Mouse (Mus musculus) liver, embryonic 11.5 days (tissue): ENCODE results near the gene Gm49661. TPM values are rescaled to one million over a fixed set of nuclear protein-coding genes. Genes with fewer than 3 reads are reported as not detected.

Experiments
- ATAC-seq: fragments of 200-750 bp; cut with Nextera tagmentation; replicated peaks from 2 replicates; pipeline ENCODE4 v1.8.0; 2017; ENCODE audit warnings: moderate number of reproducible peaks, mild to moderate bottlenecking, moderate TSS enrichment, moderate library complexity; ENCODE audit not compliant: low FRiP score
- DNase-seq: peaks from one replicate; pipeline ENCODE4 v3.0.0-alpha.2; 2017; ENCODE audit warnings: low spot score
- H3K27ac ChIP-seq: fragments of 300-500 bp; sonication (generic); 2 replicates; pipeline ENCODE4 v1.5.1; 2014; ENCODE audit warnings: mild to moderate bottlenecking, low read depth, low read length, control low read depth
- H3K27me3 ChIP-seq: fragments of 300-500 bp; sonication (generic); replicated peaks from 2 replicates; pipeline ENCODE4 v1.6.1; 2014; ENCODE audit warnings: low read length, mixed read lengths; ENCODE audit not compliant: control insufficient read depth, insufficient read depth
- H3K36me3 ChIP-seq: fragments of 300-500 bp; sonication (generic); 2 replicates; pipeline ENCODE4 v1.6.1; 2014; ENCODE audit warnings: mild to moderate bottlenecking, low read length, moderate library complexity, mixed read lengths; ENCODE audit not compliant: control insufficient read depth, insufficient read depth
- H3K4me1 ChIP-seq: fragments of 300-500 bp; sonication (generic); replicated peaks from 2 replicates; pipeline ENCODE4 v1.6.1; 2014; ENCODE audit warnings: low read length, mixed read lengths; ENCODE audit not compliant: control insufficient read depth, insufficient read depth
- H3K4me2 ChIP-seq: fragments of 300-500 bp; sonication (generic); 2 replicates; pipeline ENCODE4 v1.6.1; 2014; ENCODE audit warnings: mild to moderate bottlenecking, control low read depth, moderate library complexity
- H3K4me3 ChIP-seq: fragments of 300-500 bp; sonication (generic); 2 replicates; pipeline ENCODE4 v1.5.1; 2014; ENCODE audit warnings: low read depth, low read length, control low read depth
- H3K9ac ChIP-seq: fragments of 300-500 bp; sonication (generic); 2 replicates; pipeline ENCODE4 v1.6.1; 2014; ENCODE audit warnings: low read depth, low read length, control low read depth
- H3K9me3 ChIP-seq: fragments of 300-500 bp; sonication (generic); 2 replicates; pipeline ENCODE4 v1.6.1; 2016; ENCODE audit warnings: low read length, inconsistent platforms, mixed read lengths; ENCODE audit not compliant: control insufficient read depth
- WGBS: fragments of 180-500 bp; shearing (Covaris S2); extraction: QIAGEN DNeasy Blood & Tissue Kit; methylation state at CpG from one replicate; pipeline ENCODE4 v1.1.7; 2014; 5-methylcytosine and 5-hydroxymethylcytosine counted together
- polyA plus RNA-seq: library from polyadenylated mRNA; unstranded; fragments of >200 nt; fragmentation: Nextera tagmentation; extraction: Ambion mirVana; gene quantifications from 2 replicates; pipeline ENCODE4 v1.2.1, GENCODE M21; 2014

Gene Gm49661
- polyA plus RNA-seq, 1 experiment from 2014 or later, result not detected

DNA sequence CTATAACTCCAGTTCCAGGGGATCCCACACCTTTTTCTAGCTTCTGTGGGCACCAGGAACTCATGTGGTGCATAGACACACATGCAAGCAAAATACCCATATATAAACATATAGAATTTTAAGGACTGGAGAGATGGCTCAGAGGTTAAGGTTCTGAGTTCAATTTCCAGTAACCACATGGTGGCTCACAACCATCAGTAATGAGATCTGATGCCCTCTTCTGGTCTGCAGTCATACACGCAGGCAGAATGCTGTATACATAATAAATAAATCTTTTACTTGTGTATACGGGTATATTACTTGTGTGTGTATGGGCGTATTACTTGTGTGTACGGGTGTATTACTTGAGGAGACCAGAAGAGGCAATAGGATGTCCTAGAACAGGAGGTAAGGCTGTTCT is 5.3 kb downstream of the Gm49661 start:
- Histone ChIP-seq H3K9me3 (no peaks in the 10 kb centered on the region), H3K4me2 (peak overlapping the region; percentile 97), H3K4me1 (peaks cover 40% of the 10 kb centered on the region), H3K36me3 (peaks cover 18% of the 10 kb centered on the region), H3K27ac (no peak overlapping the region), H3K4me3 (peak overlapping the region; percentile 89; the same call in 1 of the 2 replicates), H3K9ac (no peak overlapping the region), H3K27me3 (no peaks in the 10 kb centered on the region)
- no peak for DNase-seq
- WGBS, result 85% methylated on average over 4 of the region's 4 CpGs
- ATAC-seq, result no peak

DNA sequence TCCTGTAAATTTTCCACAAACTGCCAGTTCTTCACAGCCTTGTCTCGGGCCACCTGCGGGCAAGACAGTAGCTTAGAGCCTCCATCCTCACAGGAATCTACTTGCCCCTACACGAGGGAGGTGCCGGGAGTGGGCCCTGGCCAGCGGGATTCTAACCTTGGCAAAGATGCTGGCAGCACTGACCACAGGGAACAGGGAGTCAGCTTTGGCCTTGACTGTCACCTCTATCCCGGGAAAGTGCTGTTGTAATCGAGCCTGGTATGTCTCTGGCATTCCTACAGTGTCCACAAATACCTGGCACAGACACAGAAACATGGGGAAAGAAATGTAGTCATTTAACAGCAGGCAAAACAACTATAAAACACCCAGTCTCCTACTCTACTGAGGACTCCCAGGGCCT is 9.4 kb downstream of the Gm49661 start:
- Histone ChIP-seq H3K4me3 (no peak overlapping the region), H3K27ac (no peak overlapping the region), H3K4me2 (no peak overlapping the region), H3K4me1 (peaks cover 5% of the 10 kb centered on the region), H3K9ac (no peak overlapping the region), H3K27me3 (no peaks in the 10 kb centered on the region), H3K9me3 (no peaks in the 10 kb centered on the region), H3K36me3 (peaks cover 18% of the 10 kb centered on the region)
- ATAC-seq (no peak), DNase-seq (no peak)
- 86% methylated on average over 7 of the region's 7 CpGs for WGBS

DNA sequence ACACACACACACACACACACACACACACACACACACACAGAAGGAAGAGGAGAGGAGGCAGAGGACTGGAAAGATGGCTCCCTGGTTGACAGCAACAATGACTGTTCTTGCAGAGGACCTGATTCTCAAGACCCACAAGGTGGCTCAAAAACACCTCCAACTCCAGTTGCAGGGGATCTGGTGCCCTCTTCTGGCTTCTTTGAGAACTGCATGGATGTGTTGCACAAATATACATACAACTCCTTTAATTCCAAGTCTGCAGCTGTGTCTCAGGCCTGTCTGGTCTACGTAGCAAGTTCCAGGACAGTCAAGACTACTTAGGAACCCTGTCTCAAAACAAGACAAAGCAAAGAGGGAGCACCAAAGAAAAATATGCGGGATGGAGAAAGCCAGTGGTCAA is 12.5 kb downstream of the Gm49661 start:
- Histone ChIP-seq H3K27me3 (peaks cover 15% of the 10 kb centered on the region), H3K9ac (no peak overlapping the region), H3K4me1 (peaks cover 3% of the 10 kb centered on the region; the same call in 1 of the 2 replicates), H3K36me3 (peaks cover 11% of the 10 kb centered on the region), H3K9me3 (no peaks in the 10 kb centered on the region), H3K4me2 (no peak overlapping the region), H3K27ac (no peak overlapping the region), H3K4me3 (no peak overlapping the region)
- ATAC-seq (no peak), DNase-seq (no peak)
- WGBS, result 49% methylated on average over 2 of the region's 2 CpGs

DNA sequence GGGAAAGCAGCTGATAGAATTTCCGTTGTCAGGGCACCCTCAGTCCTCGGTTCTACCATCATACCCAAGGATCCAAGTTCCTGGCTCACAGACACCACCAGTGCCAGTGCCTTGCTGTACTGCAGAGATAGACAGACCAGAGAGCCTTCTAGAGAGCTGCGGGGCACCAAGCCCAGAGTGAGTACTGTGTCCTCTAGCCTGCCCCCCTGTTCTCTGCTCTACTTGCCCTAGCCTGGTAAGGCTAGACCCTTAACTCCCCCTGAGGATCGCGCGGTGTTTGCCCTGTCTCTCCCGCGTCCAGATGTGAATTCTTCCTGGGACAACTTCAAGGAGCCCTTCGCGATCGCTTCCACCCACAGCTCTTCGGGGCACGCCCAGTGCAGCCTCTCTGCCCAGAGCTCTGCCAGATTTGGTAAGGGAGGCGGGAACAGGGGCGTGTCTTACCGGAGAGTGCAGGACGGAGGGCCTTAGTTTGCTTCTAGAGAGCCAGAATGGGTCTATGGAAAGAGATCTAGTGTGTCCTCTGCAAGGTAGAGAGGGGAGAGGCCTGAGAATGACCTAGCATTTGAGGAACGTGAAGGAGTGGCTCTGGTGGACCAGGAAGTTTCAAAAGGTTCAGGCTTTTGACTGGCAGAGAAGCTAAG is 16.5 kb downstream of the Gm49661 start:
- Histone ChIP-seq H3K4me3 (no peak overlapping the region), H3K4me1 (peaks cover 3% of the 10 kb centered on the region; the same call in 1 of the 2 replicates), H3K4me2 (peak overlapping the region; percentile 42), H3K9ac (no peak overlapping the region), H3K36me3 (no peaks in the 10 kb centered on the region; the same call in 1 of the 2 replicates), H3K9me3 (no peaks in the 10 kb centered on the region), H3K27me3 (peaks cover 44% of the 10 kb centered on the region), H3K27ac (no peak overlapping the region)
- 7% methylated on average over 18 of the region's 18 CpGs for WGBS
- ATAC-seq (no peak; the same call in 1 of the 2 replicates), DNase-seq (no peak)

DNA sequence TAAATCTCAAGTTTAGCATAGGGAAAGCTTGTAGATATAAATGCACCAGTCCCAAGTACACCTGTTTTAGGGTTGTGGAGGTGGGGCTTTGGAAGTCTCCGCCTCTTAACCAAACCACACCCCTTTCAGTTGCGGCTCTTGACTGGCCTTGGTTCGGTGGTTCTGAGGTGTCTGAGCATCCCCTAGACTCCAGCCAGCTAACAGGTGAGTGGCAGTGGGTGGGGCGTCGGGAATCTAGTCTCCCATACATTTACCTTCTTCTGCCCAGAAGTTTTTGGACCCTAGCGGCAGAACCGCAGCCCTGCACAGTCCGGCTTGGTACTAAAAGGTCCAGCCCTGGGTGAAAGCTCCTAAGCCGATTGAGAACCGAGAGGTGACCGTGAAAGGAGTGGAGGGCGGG is 19.5 kb downstream of the Gm49661 start:
- ATAC-seq (no peak), DNase-seq (no peak)
- H3K4me1 ChIP-seq, result peaks cover 9% of the 10 kb centered on the region
- no peaks in the 10 kb centered on the region for H3K36me3 ChIP-seq
- no peak overlapping the region for H3K27ac ChIP-seq
- H3K9me3 ChIP-seq, result no peaks in the 10 kb centered on the region
- WGBS, result 16% methylated on average over 12 of the region's 12 CpGs
- no peak overlapping the region for H3K4me2 ChIP-seq
- H3K27me3 ChIP-seq, result peaks cover 71% of the 10 kb centered on the region
- H3K9ac ChIP-seq, result no peak overlapping the region
- H3K4me3 ChIP-seq, result no peak overlapping the region

DNA sequence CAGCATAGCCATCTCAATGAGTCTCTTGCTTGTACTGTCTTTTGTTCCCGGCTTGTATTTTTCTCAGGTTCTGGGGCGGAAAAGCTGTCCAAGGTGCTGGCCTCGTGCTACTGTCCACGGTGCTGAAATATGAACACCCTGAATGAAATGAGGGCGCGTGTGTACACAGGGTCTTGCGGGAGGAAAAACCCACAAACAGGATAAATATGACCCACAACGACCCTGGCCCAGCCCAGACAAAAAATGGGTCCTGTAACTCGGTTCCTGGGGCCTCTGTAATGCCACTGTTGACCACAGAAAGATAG is 22.0 kb downstream of the Gm49661 start:
- WGBS, result 12% methylated on average over 9 of the region's 9 CpGs
- no peaks in the 10 kb centered on the region for H3K9me3 ChIP-seq
- ATAC-seq, result no peak
- no peak overlapping the region for H3K4me2 ChIP-seq
- H3K4me3 ChIP-seq, result no peak overlapping the region
- H3K36me3 ChIP-seq, result no peaks in the 10 kb centered on the region
- no peak overlapping the region for H3K9ac ChIP-seq
- DNase-seq, result peak; percentile 74
- no peak overlapping the region for H3K27ac ChIP-seq
- H3K4me1 ChIP-seq, result peaks cover 13% of the 10 kb centered on the region
- H3K27me3 ChIP-seq, result peaks cover 78% of the 10 kb centered on the region

DNA sequence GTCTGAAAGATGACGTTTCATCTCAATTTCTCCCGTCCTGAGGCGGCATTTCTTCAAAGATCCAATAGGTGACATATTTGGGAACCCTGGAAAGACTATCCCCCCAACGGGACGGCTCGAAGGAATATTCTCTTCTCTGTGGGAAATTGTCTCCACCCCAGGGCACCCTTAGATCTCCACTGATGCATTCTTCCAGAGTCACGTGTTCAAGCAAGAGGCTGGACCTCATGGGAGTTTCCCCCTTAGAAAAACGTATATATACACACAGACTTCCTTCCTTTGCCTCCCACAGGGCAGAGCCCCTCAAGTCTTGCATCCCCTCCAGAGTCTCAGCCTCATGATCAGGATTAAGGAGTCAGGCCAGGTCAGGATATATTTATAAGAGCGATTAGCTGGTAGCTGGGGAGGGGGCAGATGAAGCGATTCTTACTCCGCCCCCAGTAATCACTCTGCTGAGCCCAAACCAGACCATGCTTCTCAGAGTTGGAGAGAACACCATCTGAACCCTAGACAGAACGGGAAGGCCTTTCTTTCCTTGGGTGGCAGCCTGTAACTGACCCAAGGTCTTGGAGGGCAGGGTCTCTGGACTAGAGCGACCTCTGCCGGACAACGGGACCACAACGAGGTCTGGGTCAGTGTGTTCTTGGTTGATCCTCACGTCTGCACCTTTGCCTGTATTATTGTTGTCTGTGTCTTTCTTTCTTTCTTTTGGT is 22.5 kb downstream of the Gm49661 start, which contains the start of gene Rtbdn:
Rtbdn (plus strand) TSS at position 464 of the 713 bp plus-strand sequence.
- ATAC-seq (no peak), DNase-seq (no peak)
- H3K36me3 ChIP-seq, result no peaks in the 10 kb centered on the region
- no peak within 1 kb of the TSS for H3K27ac ChIP-seq
- peaks cover 13% of the 10 kb centered on the region for H3K4me1 ChIP-seq
- peak within 1 kb of the TSS; percentile 47 for H3K4me3 ChIP-seq
- H3K27me3 ChIP-seq, result peaks cover 74% of the 10 kb centered on the region
- no peaks in the 10 kb centered on the region for H3K9me3 ChIP-seq
- 11% methylated on average over 17 of the region's 17 CpGs for WGBS
- peak within 1 kb of the TSS; percentile 70 for H3K4me2 ChIP-seq
- no peak within 1 kb of the TSS for H3K9ac ChIP-seq

DNA sequence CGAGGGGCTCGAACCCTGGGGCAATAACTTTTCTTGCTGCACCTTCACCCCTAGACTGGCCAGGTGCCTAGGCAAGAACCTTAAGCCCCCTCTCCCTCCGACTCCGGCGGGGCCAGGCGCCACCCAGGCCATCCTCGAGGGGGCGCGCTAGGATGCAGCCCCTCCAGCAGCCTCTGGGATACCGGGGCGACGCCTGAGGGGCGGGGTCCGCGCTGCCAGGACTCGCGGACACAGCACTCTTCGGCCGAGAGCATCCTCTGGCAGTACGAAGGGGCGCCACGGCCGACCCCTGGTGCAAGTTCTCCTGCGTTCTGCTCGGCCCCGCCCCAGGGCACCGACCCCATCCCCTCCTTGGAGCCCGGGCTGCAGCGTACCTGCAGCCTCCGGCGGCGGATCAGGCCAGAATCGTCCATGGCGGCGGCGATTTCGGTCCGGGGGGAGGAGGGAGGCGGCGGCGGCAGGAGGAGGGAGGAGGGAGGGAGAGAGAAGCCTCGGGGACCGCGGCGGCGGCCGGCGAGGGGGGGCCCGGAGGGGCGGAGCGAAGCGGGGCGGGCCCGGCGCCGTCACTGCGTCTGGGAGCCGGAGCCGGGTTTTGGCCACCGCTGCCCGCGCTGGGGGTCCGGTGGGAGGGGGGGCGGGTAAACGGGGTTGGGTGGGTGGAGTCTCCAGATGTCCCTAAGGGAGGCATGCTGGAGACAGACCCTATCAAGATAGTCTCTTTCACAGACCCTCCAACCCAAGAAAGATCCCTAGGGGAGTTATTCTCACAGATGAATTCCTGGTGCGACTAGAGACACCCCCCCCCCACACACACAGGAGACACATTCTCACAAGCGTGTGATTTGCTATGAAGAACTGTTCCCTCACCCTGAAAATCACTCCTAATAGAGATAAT is 23.4 kb downstream of the Gm49661 start:
- Histone ChIP-seq H3K4me1 (peaks cover 13% of the 10 kb centered on the region), H3K27ac (no peak overlapping the region), H3K27me3 (peaks cover 70% of the 10 kb centered on the region), H3K4me3 (peak overlapping the region; percentile 47), H3K9me3 (no peaks in the 10 kb centered on the region), H3K36me3 (no peaks in the 10 kb centered on the region), H3K4me2 (peak overlapping the region; percentile 70), H3K9ac (no peak overlapping the region)
- ATAC-seq (0 out of 2 replicates have a peak, but pooled peaks have one; percentile 5), DNase-seq (no peak)
- WGBS, result 2% methylated on average over 62 of the region's 67 CpGs
